ENCODE assay signal across 22 mouse cellular contexts in the genomic region with DNA sequence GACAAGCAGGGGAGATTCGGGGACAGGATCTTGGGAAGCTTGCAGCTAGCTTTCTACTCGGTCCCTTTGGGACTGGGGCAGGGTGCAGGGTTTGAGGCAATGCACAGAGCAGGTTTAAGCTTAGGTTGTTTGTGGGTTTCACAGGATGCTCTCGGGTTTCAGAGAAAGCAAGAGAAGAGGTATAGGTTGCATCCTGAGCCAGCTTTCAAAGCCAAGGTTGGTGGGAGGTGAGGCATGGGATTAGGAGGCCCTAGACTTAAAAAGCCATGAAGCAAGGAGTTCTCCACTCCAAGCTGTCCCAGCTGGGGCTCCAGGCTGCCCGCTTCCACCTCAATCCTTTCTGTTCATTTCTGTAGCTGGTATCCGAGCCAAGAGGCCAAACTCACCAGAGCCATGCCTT. TPM values are rescaled to one million over a fixed set of nuclear protein-coding genes. Genes with fewer than 3 reads are reported as not detected.
DNase-seq lines count a peak whose midpoint lies in the region; ATAC-seq lines count a peak whose summit lies in the region.
"Had no signal": no experiment of that assay in that cellular context is flagged by ENCODE, and none has a peak within 500 bp of the region (broad histone marks: within the 10 kb centered on the region; RNA-seq: fewer than 3 reads in every experiment).

Gene Aox2 (plus strand): TSS at position 301 of the 400 bp plus-strand sequence.

- no peak within 1 kb of the TSS for H3K9ac ChIP-seq in hindbrain, embryonic 16.5 days (ENCODE audit: low read depth, low read length)
- H3K9ac ChIP-seq in midbrain, embryonic 11.5 days (ENCODE audit: low read length), result no peak within 1 kb of the TSS
- H3K9ac ChIP-seq in embryonic facial prominence, embryonic 12.5 days, result no peak within 1 kb of the TSS
- H3K9ac ChIP-seq in heart, embryonic 11.5 days (ENCODE audit: low read depth, low read length), result no peak within 1 kb of the TSS
- H3K9ac ChIP-seq: embryonic facial prominence, embryonic 15.5 days; forebrain, embryonic 13.5 days had no signal

- no peak for ATAC-seq in hindbrain, embryonic 16.5 days
- no peak for ATAC-seq in midbrain, embryonic 11.5 days (ENCODE audit: low FRiP score)
- ATAC-seq in embryonic facial prominence, embryonic 12.5 days (ENCODE audit: insufficient number of reproducible peaks, insufficient read depth, low FRiP score, low TSS enrichment), result no peak
- ATAC-seq in heart, embryonic 11.5 days (replicated peaks; ENCODE audit: insufficient number of reproducible peaks, low FRiP score, low TSS enrichment), result no peak
- ATAC-seq: forebrain, embryonic 13.5 days; forebrain, embryonic 16.5 days had no signal

- DNase-seq in hindbrain, embryonic 10.5 days (ENCODE audit: low spot score), result no peak
- DNase-seq in midbrain, embryonic 10.5 days (ENCODE audit: low spot score), result no peak
- no peak for DNase-seq in midbrain, embryonic 11.5 days (ENCODE audit: low spot score, missing footprints)
- DNase-seq in spleen, postnatal 14 days (ENCODE audit: low spot score in 2 of 2), result no peak
- DNase-seq: adrenal gland, adult 2 months; adrenal gland, postnatal 25 days; cerebellum, adult 11-12 months; cerebellum, adult 2 months; cerebellum, adult 9-10 months; cerebellum, postnatal 10 days; cerebellum, postnatal 25 days had no signal

- WGBS in hindbrain, embryonic 10.5 days, result 72% methylated on average over 5 of the region's 5 CpGs
- WGBS in hindbrain, embryonic 16.5 days, result 76% methylated on average over 5 of the region's 5 CpGs
- WGBS in midbrain, embryonic 10.5 days, result 68% methylated on average over 5 of the region's 5 CpGs
- 73% methylated on average over 5 of the region's 5 CpGs for WGBS in midbrain, embryonic 11.5 days
- WGBS in embryonic facial prominence, embryonic 12.5 days, result 74% methylated on average over 5 of the region's 5 CpGs
- WGBS in heart, embryonic 11.5 days (ENCODE audit: insufficient replicate concordance), result 70% methylated on average over 5 of the region's 5 CpGs

- H3K36me3 ChIP-seq in hindbrain, embryonic 10.5 days, result no peaks in the 10 kb centered on the region
- no peaks in the 10 kb centered on the region for H3K36me3 ChIP-seq in hindbrain, embryonic 16.5 days (ENCODE audit: control insufficient read depth, insufficient read depth, low read length)
- H3K36me3 ChIP-seq in midbrain, embryonic 10.5 days, result no peaks in the 10 kb centered on the region
- H3K36me3 ChIP-seq in midbrain, embryonic 11.5 days (ENCODE audit: control insufficient read depth, insufficient read depth, low read length), result no peaks in the 10 kb centered on the region
- H3K36me3 ChIP-seq in embryonic facial prominence, embryonic 12.5 days, result no peaks in the 10 kb centered on the region
- H3K36me3 ChIP-seq in heart, embryonic 11.5 days (ENCODE audit: control insufficient read depth, insufficient read depth, low read length), result no peaks in the 10 kb centered on the region
- H3K36me3 ChIP-seq: embryonic facial prominence, embryonic 15.5 days had no signal

- H3K4me3 ChIP-seq in hindbrain, embryonic 10.5 days, result no peak within 1 kb of the TSS
- H3K4me3 ChIP-seq in hindbrain, embryonic 16.5 days (ENCODE audit: low read length), result no peak within 1 kb of the TSS
- H3K4me3 ChIP-seq in midbrain, embryonic 10.5 days, result no peak within 1 kb of the TSS
- H3K4me3 ChIP-seq in midbrain, embryonic 11.5 days (ENCODE audit: low read depth, low read length), result no peak within 1 kb of the TSS
- H3K4me3 ChIP-seq in embryonic facial prominence, embryonic 12.5 days, result no peak within 1 kb of the TSS
- no peak within 1 kb of the TSS for H3K4me3 ChIP-seq in heart, embryonic 11.5 days (ENCODE audit: low read depth, low read length)
- H3K4me3 ChIP-seq: embryonic facial prominence, embryonic 15.5 days; erythroblast, embryonic 14.5 days; forebrain, embryonic 13.5 days had no signal

- H3K27me3 ChIP-seq in hindbrain, embryonic 10.5 days (ENCODE audit: insufficient read depth, poor library complexity, severe bottlenecking), result no peaks in the 10 kb centered on the region
- H3K27me3 ChIP-seq in hindbrain, embryonic 16.5 days (replicated peaks; ENCODE audit: control insufficient read depth, insufficient read depth, low read length), result no peaks in the 10 kb centered on the region
- no peaks in the 10 kb centered on the region for H3K27me3 ChIP-seq in midbrain, embryonic 10.5 days (ENCODE audit: low read depth, poor library complexity, severe bottlenecking)
- no peaks in the 10 kb centered on the region for H3K27me3 ChIP-seq in midbrain, embryonic 11.5 days (ENCODE audit: control insufficient read depth, insufficient read depth, low read length)
- no peaks in the 10 kb centered on the region for H3K27me3 ChIP-seq in embryonic facial prominence, embryonic 12.5 days
- H3K27me3 ChIP-seq in heart, embryonic 11.5 days (ENCODE audit: control insufficient read depth, insufficient read depth, low read length), result no peaks in the 10 kb centered on the region
- H3K27me3 ChIP-seq: embryonic facial prominence, embryonic 15.5 days; forebrain, embryonic 13.5 days had no signal

- peak within 1 kb of the TSS; percentile 37; the same call in 1 of the 2 replicates for H3K27ac ChIP-seq in hindbrain, embryonic 10.5 days
- H3K27ac ChIP-seq in hindbrain, embryonic 16.5 days (ENCODE audit: low read depth, low read length), result no peak within 1 kb of the TSS
- peak within 1 kb of the TSS; percentile 20; the same call in 1 of the 2 replicates for H3K27ac ChIP-seq in midbrain, embryonic 10.5 days (replicated peaks)
- H3K27ac ChIP-seq in midbrain, embryonic 11.5 days (ENCODE audit: low read depth, low read length), result no peak within 1 kb of the TSS
- H3K27ac ChIP-seq in embryonic facial prominence, embryonic 12.5 days, result peak within 1 kb of the TSS; percentile 18; the same call in 1 of the 2 replicates
- no peak within 1 kb of the TSS for H3K27ac ChIP-seq in heart, embryonic 11.5 days (ENCODE audit: low read depth, low read length)
- H3K27ac ChIP-seq: embryonic facial prominence, embryonic 15.5 days; forebrain, embryonic 13.5 days had no signal

- H3K9me3 ChIP-seq in hindbrain, embryonic 10.5 days, result no peaks in the 10 kb centered on the region
- no peaks in the 10 kb centered on the region for H3K9me3 ChIP-seq in hindbrain, embryonic 16.5 days (ENCODE audit: control insufficient read depth, low read length)
- H3K9me3 ChIP-seq in midbrain, embryonic 10.5 days (replicated peaks), result no peaks in the 10 kb centered on the region
- no peaks in the 10 kb centered on the region for H3K9me3 ChIP-seq in midbrain, embryonic 11.5 days (ENCODE audit: control insufficient read depth, low read length)
- H3K9me3 ChIP-seq in embryonic facial prominence, embryonic 12.5 days, result no peaks in the 10 kb centered on the region
- H3K9me3 ChIP-seq in heart, embryonic 11.5 days (replicated peaks; ENCODE audit: control insufficient read depth, low read length), result no peaks in the 10 kb centered on the region
- H3K9me3 ChIP-seq: embryonic facial prominence, embryonic 15.5 days; forebrain, embryonic 13.5 days had no signal

- H3K4me1 ChIP-seq in hindbrain, embryonic 10.5 days (replicated peaks), result peaks cover 21% of the 10 kb centered on the region
- no peaks in the 10 kb centered on the region for H3K4me1 ChIP-seq in hindbrain, embryonic 16.5 days (ENCODE audit: control insufficient read depth, insufficient read depth, low read depth, low read length)
- peaks cover 9% of the 10 kb centered on the region for H3K4me1 ChIP-seq in midbrain, embryonic 10.5 days
- no peaks in the 10 kb centered on the region for H3K4me1 ChIP-seq in midbrain, embryonic 11.5 days (ENCODE audit: control insufficient read depth, insufficient read depth, low read length)
- H3K4me1 ChIP-seq in embryonic facial prominence, embryonic 12.5 days, result peaks cover 12% of the 10 kb centered on the region; the same call in 1 of the 2 replicates
- no peaks in the 10 kb centered on the region for H3K4me1 ChIP-seq in heart, embryonic 11.5 days (ENCODE audit: control insufficient read depth, insufficient read depth, low read length)
- H3K4me1 ChIP-seq: forebrain, embryonic 13.5 days had no signal

- H3K4me2 ChIP-seq in hindbrain, embryonic 16.5 days (ENCODE audit: low read length), result no peak within 1 kb of the TSS
- no peak within 1 kb of the TSS for H3K4me2 ChIP-seq in midbrain, embryonic 11.5 days
- no peak within 1 kb of the TSS for H3K4me2 ChIP-seq in embryonic facial prominence, embryonic 12.5 days (replicated peaks)
- H3K4me2 ChIP-seq in heart, embryonic 11.5 days, result no peak within 1 kb of the TSS
- H3K4me2 ChIP-seq: embryonic facial prominence, embryonic 15.5 days; forebrain, embryonic 13.5 days had no signal

RNA-seq across cellular contexts. Expression of gene Aox2, which starts in this region (rescaled TPM):
- polyA plus RNA-seq in hindbrain, embryonic 10.5 days (2016; fragmentation: Nextera tagmentation; extraction: Ambion mirVana), result 0.05 TPM in 1 of 2 replicates, not detected in the other
- polyA plus RNA-seq in hindbrain, embryonic 16.5 days (2015; fragmentation: Nextera tagmentation; extraction: Ambion mirVana), result 0.02 and 0.09 TPM in 2 replicates
- not detected in 2 replicates for polyA plus RNA-seq in midbrain, embryonic 10.5 days (2016; fragmentation: Nextera tagmentation; extraction: Ambion mirVana)
- not detected in 2 replicates for polyA plus RNA-seq in midbrain, embryonic 11.5 days (2014; fragmentation: Nextera tagmentation; extraction: Ambion mirVana)
- 0.09 and 0.15 TPM in 2 replicates for polyA plus RNA-seq in embryonic facial prominence, embryonic 12.5 days (2016; fragmentation: Nextera tagmentation; extraction: Ambion mirVana)
- polyA plus RNA-seq in heart, embryonic 11.5 days (2014; fragmentation: Nextera tagmentation; extraction: Ambion mirVana), result not detected in 2 replicates
- polyA plus RNA-seq: C2C12; cortical plate, adult 2 months; embryonic facial prominence, embryonic 11.5 days; erythroblast, embryonic 14.5 days; forebrain, embryonic 11.5 days; forebrain, embryonic 13.5 days; forebrain, embryonic 16.5 days had no signal

Comparison
In these comparisons a context has a peak if more than half of its experiments do, and no peak if none do; other contexts are left out.
1. H3K27ac ChIP-seq: peak in hindbrain, embryonic 10.5 days (single experiment), midbrain, embryonic 10.5 days (single experiment) and embryonic facial prominence, embryonic 12.5 days (single experiment); none in hindbrain, embryonic 16.5 days (single experiment), midbrain, embryonic 11.5 days (single experiment) and heart, embryonic 11.5 days (single experiment).